Mouse (Mus musculus): ENCODE data around the gene Cxcl12.
A peak's percentile ranks its signal among the peaks of the same experiment; 100 is the strongest.

The Cxcl12 gene

GRCm38 (mm10) chr6:117168321-117169011 is at the start of gene Cxcl12:
Gene Cxcl12, plus strand, starts transcription at chr6:117168535.
- peak; percentile 84 for DNase-seq (ENCODE audit: extremely low spot score)

- no peak for DNase-seq (ENCODE audit: extremely low spot score)
Observed at GRCm38 (mm10) chr6:117122074-117122473, 46.3 kb upstream of the Cxcl12 start.

- DNase-seq (ENCODE audit: extremely low spot score): no peak
Observed at GRCm38 (mm10) chr6:117126356-117126755, 42.0 kb upstream of the Cxcl12 start.

- no peak for DNase-seq (ENCODE audit: extremely low spot score)
Observed at GRCm38 (mm10) chr6:117129443-117129842, 38.9 kb upstream of the Cxcl12 start.

GRCm38 (mm10) chr6:117130680-117131111 is 37.6 kb upstream of the Cxcl12 start:
- no peak for DNase-seq (ENCODE audit: extremely low spot score)

- DNase-seq (ENCODE audit: extremely low spot score): no peak
Observed at GRCm38 (mm10) chr6:117134526-117134925, 33.8 kb upstream of the Cxcl12 start.

- DNase-seq (ENCODE audit: extremely low spot score): no peak
Observed at GRCm38 (mm10) chr6:117137735-117138134, 30.6 kb upstream of the Cxcl12 start.

GRCm38 (mm10) chr6:117140907-117141306 is 27.4 kb upstream of the Cxcl12 start:
- DNase-seq (ENCODE audit: extremely low spot score): no peak

GRCm38 (mm10) chr6:117146951-117147350 is 21.4 kb upstream of the Cxcl12 start:
- no peak for DNase-seq (ENCODE audit: extremely low spot score)

GRCm38 (mm10) chr6:117151484-117152149 is 16.7 kb upstream of the Cxcl12 start:
- no peak for DNase-seq (ENCODE audit: extremely low spot score)

- DNase-seq (ENCODE audit: extremely low spot score): no peak
Observed at GRCm38 (mm10) chr6:117153046-117153445, 15.3 kb upstream of the Cxcl12 start.

- no peak for DNase-seq (ENCODE audit: extremely low spot score)
Observed at GRCm38 (mm10) chr6:117156846-117157245, 11.5 kb upstream of the Cxcl12 start.

- no peak for DNase-seq (ENCODE audit: extremely low spot score)
Observed at GRCm38 (mm10) chr6:117159710-117160690, 8.3 kb upstream of the Cxcl12 start.

- no peak for DNase-seq (ENCODE audit: extremely low spot score)
Observed at GRCm38 (mm10) chr6:117163486-117163885, 4.8 kb upstream of the Cxcl12 start.

- DNase-seq (ENCODE audit: extremely low spot score): peak; percentile 91
Observed at GRCm38 (mm10) chr6:117166581-117167425, 1.5 kb upstream of the Cxcl12 start.

- no peak for DNase-seq (ENCODE audit: extremely low spot score)
Observed at GRCm38 (mm10) chr6:117167426-117167730, 957 bp upstream of the Cxcl12 start.

- DNase-seq (ENCODE audit: extremely low spot score): peak; percentile 59
Observed at GRCm38 (mm10) chr6:117169051-117169909, 945 bp downstream of the Cxcl12 start.

- DNase-seq (ENCODE audit: extremely low spot score): no peak
Observed at GRCm38 (mm10) chr6:117169910-117170747, 1.8 kb downstream of the Cxcl12 start.

GRCm38 (mm10) chr6:117172358-117172757 is 4.0 kb downstream of the Cxcl12 start:
- DNase-seq (ENCODE audit: extremely low spot score): no peak

Measured in embryo, embryonic 9.5 days (tissue).